Mouse (Mus musculus): Measurements from ENCODE around the gene Hsd3b1. TPM values are rescaled to one million over a fixed set of nuclear protein-coding genes. Genes with fewer than 3 reads are reported as not detected.

The Hsd3b1 gene
- polyA plus RNA-seq (2012; ENCODE audit: insufficient read depth, insufficient read length, low replicate concordance, missing spikeins) = not detected in 2 replicates

DNA sequence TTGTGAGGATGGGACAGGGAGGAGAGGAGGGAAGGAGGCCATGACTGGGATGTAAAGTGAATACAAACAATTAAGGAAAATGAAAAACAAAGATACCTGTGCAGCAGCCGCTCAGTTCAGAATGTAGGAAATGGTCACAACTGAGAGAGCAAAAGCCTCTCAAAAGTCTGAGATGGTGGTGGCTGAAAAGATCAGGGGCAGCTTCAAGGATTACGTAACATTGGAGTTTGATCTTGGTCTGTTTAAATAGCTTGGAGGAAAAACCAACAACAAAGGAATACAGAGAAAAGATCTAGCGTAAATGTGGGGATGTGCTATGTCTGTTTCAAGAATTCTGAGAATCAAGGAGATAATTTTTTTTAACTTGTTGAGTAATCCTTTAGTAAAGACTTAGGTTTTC, at the start of gene Hsd3b1:
Hsd3b1 (minus strand) TSS at position 219 of the 400 bp plus-strand sequence.
- 91% methylated on average over 3 of the region's 3 CpGs for WGBS
- TF ChIP-seq POLR2A (IDR thresholded peaks at IDR 0.05; ENCODE audit: insufficient read depth, low read depth, low read length) (no peak), CTCF (IDR thresholded peaks at IDR 0.05; ENCODE audit: insufficient read depth, low read depth, low read length) (no peak)
- H3K27ac ChIP-seq (ENCODE audit: insufficient read depth, low read depth, low read length) = no peak within 1 kb of the TSS
- no peak within 1 kb of the TSS for H3K4me3 ChIP-seq (ENCODE audit: insufficient read depth, low read depth, low read length)
- no peaks in the 10 kb centered on the region for H3K4me1 ChIP-seq (ENCODE audit: control insufficient read depth, insufficient read depth, low read length)

DNA sequence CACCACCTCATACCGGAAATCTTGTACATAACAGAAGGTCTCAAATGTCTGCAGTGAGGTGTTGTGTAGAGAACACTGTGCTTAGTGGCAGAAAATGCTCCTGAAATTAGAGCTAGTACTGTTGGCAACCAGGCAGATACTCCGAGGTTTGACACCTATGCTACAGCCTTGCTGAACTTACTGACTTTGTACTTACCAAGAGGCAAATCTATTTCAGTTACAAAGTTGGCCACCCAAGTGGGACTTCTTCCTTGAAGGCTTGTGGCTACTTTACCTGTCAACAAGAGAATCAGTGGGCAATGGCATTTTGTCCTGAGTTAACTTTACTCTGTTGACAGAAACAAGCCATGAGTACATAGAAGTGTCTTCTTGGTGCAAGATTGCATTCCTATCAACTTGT, 38.0 kb upstream of the Hsd3b1 start:
- no peak overlapping the region for H3K27ac ChIP-seq (ENCODE audit: insufficient read depth, low read depth, low read length)
- H3K4me1 ChIP-seq (ENCODE audit: control insufficient read depth, insufficient read depth, low read length) = no peaks in the 10 kb centered on the region
- TF ChIP-seq CTCF (IDR thresholded peaks at IDR 0.05; ENCODE audit: insufficient read depth, low read depth, low read length) (no peak), POLR2A (IDR thresholded peaks at IDR 0.05; ENCODE audit: insufficient read depth, low read depth, low read length) (no peak)
- WGBS = 98% methylated on average over 2 of the region's 2 CpGs
- H3K4me3 ChIP-seq (ENCODE audit: insufficient read depth, low read depth, low read length) = no peak overlapping the region

DNA sequence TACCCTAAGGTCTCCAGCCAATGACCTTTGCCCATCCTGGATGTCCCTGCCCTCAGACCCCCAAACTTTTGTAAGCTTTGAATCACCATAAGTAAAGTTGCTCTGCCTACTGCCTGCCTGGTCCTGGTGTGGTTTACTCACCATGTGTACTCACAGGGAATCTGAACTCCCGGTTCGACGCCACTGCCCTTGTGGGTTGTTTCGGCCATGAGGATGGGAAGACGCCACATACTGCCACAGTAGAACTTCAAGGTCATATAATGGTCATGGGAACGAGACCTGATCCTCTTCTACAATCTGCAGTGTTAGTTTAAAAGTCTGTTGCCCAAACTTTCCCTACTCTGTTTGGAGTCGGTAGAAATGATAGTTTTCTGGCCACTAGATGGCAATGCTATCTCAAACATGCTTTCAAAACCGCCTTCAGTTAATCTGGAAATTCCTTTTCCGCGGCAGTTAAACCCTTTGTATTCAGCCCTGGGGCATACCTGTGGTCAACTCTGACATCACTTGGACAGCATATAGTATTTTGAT, 35.5 kb upstream of the Hsd3b1 start:
- 45% methylated on average over 10 of the region's 10 CpGs for WGBS
- H3K4me3 ChIP-seq (ENCODE audit: insufficient read depth, low read depth, low read length) = no peak overlapping the region
- no peaks in the 10 kb centered on the region for H3K4me1 ChIP-seq (ENCODE audit: control insufficient read depth, insufficient read depth, low read length)
- TF ChIP-seq POLR2A (IDR thresholded peaks at IDR 0.05; ENCODE audit: insufficient read depth, low read depth, low read length) (no peak), CTCF (IDR thresholded peaks at IDR 0.05; ENCODE audit: insufficient read depth, low read depth, low read length) (no peak)
- no peak overlapping the region for H3K27ac ChIP-seq (ENCODE audit: insufficient read depth, low read depth, low read length)

DNA sequence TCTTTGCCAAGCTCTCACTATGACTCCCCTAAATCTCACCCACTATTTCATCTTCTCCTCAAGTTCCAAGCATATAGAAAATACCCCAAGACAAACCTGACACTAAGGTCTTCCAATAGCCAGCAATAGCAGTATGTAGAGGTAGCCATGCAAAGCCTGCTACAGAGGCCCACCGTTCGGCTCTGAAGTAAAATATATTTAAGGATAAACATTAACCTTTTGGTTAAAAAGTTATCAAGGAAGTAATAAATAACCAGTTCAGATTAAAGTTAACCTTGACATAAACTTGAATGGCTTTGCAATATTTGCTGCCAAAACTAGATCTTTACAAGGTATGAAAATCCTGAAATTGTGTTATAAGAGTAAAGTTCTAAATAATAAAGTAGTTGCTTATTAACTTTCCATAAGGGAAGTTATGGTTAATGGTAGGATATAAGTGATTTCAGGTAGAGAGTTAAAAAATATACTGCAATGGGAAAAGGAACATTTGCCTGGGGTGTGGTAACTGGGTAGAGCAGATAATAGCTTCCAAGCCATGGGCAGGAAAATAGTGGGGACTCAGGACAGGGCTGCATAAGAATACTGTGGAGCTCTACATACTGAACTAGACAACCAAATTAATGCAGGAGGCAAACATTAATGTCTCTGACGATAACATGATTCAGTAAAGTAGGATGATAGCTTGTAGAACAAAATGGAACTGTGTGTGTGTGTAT, 33.6 kb upstream of the Hsd3b1 start, which contains the start of gene Hao2:
Hao2 (minus strand) TSS at position 183 of the 716 bp plus-strand sequence.
- no peak for TF ChIP-seq POLR2A (IDR thresholded peaks at IDR 0.05; ENCODE audit: insufficient read depth, low read depth, low read length)
- no peak for TF ChIP-seq CTCF (IDR thresholded peaks at IDR 0.05; ENCODE audit: insufficient read depth, low read depth, low read length)
- H3K4me3 ChIP-seq (ENCODE audit: insufficient read depth, low read depth, low read length) = no peak within 1 kb of the TSS
- no peak within 1 kb of the TSS for H3K27ac ChIP-seq (ENCODE audit: insufficient read depth, low read depth, low read length)
- WGBS = 92% methylated on average over 3 of the region's 3 CpGs
- H3K4me1 ChIP-seq (ENCODE audit: control insufficient read depth, insufficient read depth, low read length) = no peaks in the 10 kb centered on the region

DNA sequence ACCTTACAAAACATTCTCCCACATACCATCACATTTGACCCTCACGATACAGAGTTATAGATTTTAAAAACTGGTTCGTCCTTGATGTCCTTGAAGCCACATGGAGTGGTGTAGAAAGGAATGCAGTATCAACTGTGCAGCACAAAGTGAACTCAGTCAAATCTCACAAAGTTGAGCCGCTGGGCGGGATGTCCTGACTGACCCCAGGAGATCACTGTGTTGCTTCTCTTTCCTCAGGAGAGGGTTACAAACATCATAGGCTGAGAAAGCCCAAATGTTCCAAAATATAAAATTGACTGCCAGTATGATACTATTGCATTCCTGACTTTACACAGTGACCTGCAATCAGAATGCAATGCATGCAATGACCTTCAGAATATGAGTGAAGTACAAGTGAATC, 30.8 kb upstream of the Hsd3b1 start:
- Histone ChIP-seq H3K27ac (ENCODE audit: insufficient read depth, low read depth, low read length) (no peak overlapping the region), H3K4me1 (ENCODE audit: control insufficient read depth, insufficient read depth, low read length) (no peaks in the 10 kb centered on the region), H3K4me3 (ENCODE audit: insufficient read depth, low read depth, low read length) (no peak overlapping the region)
- no peak for TF ChIP-seq CTCF (IDR thresholded peaks at IDR 0.05; ENCODE audit: insufficient read depth, low read depth, low read length)
- no peak for TF ChIP-seq POLR2A (IDR thresholded peaks at IDR 0.05; ENCODE audit: insufficient read depth, low read depth, low read length)
- WGBS = 92% methylated on average over 4 of the region's 4 CpGs

DNA sequence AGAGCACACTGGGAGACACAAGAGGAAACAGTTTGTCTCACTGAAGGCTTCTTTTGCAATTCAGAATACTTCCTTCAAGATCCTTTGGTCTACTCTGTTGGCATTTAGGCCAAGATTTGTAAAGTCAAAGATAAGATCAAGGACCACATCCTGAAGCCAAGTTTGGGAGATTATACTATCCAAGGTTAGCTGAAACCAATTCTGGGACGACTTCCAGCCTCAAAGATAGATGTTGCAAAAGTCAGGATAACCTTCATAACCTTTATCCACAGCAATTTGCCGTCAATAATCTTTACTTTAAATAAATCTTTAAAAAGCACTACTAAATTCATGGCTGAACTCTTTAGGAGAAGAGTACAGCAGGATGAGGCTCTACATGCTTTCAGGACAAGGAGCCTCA, 28.6 kb upstream of the Hsd3b1 start:
- 88% methylated on average over 2 of the region's 2 CpGs for WGBS
- no peak overlapping the region for H3K27ac ChIP-seq (ENCODE audit: insufficient read depth, low read depth, low read length)
- TF ChIP-seq CTCF (IDR thresholded peaks at IDR 0.05; ENCODE audit: insufficient read depth, low read depth, low read length) = no peak
- TF ChIP-seq POLR2A (IDR thresholded peaks at IDR 0.05; ENCODE audit: insufficient read depth, low read depth, low read length) = no peak
- no peaks in the 10 kb centered on the region for H3K4me1 ChIP-seq (ENCODE audit: control insufficient read depth, insufficient read depth, low read length)
- no peak overlapping the region for H3K4me3 ChIP-seq (ENCODE audit: insufficient read depth, low read depth, low read length)

DNA sequence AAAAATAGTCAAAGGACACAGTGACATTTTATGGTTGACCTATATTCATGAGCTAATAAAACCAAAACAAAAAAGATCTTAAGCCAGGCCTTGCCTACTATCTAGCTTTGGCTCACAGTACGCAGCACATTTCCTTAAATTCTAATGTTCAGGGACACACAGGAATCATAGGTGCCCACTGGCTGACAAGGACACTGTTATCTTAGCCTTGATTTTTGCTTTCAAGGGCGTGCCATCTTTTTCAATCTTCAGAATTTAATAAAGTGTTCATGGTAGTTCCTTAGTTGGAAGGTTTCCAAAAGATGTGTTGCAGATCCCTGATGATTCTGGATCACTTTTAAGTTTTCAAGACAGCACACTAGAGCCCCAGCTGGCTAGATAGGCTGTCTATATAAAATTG, 21.2 kb upstream of the Hsd3b1 start:
- TF ChIP-seq POLR2A (IDR thresholded peaks at IDR 0.05; ENCODE audit: insufficient read depth, low read depth, low read length) (no peak), CTCF (IDR thresholded peaks at IDR 0.05; ENCODE audit: insufficient read depth, low read depth, low read length) (no peak)
- Histone ChIP-seq H3K4me1 (ENCODE audit: control insufficient read depth, insufficient read depth, low read length) (no peaks in the 10 kb centered on the region), H3K4me3 (ENCODE audit: insufficient read depth, low read depth, low read length) (no peak overlapping the region), H3K27ac (ENCODE audit: insufficient read depth, low read depth, low read length) (no peak overlapping the region)
- WGBS = 92% methylated on average over 2 of the region's 2 CpGs

DNA sequence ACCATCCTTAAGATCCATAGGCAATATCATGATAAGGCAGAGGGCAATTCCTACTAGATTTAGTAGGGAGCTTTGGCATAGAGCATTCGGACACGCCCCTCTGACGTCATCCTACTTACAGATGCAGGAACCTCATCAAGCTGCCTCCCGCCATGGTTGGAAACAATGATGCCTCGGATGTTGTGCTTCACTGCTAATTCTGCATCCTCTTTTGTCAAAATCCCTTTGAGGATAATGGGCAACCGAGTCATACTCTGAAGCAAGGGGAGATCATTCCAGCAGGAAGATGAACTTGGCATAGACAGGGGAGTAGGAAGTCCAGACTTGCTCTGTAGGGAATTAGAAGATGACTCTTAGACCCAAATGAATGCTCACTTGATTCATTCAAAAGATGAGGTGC, 20.6 kb upstream of the Hsd3b1 start:
- Histone ChIP-seq H3K4me1 (ENCODE audit: control insufficient read depth, insufficient read depth, low read length) (no peaks in the 10 kb centered on the region), H3K27ac (ENCODE audit: insufficient read depth, low read depth, low read length) (no peak overlapping the region), H3K4me3 (ENCODE audit: insufficient read depth, low read depth, low read length) (no peak overlapping the region)
- 61% methylated on average over 6 of the region's 6 CpGs for WGBS
- TF ChIP-seq POLR2A (IDR thresholded peaks at IDR 0.05; ENCODE audit: insufficient read depth, low read depth, low read length) (no peak), CTCF (IDR thresholded peaks at IDR 0.05; ENCODE audit: insufficient read depth, low read depth, low read length) (no peak)

DNA sequence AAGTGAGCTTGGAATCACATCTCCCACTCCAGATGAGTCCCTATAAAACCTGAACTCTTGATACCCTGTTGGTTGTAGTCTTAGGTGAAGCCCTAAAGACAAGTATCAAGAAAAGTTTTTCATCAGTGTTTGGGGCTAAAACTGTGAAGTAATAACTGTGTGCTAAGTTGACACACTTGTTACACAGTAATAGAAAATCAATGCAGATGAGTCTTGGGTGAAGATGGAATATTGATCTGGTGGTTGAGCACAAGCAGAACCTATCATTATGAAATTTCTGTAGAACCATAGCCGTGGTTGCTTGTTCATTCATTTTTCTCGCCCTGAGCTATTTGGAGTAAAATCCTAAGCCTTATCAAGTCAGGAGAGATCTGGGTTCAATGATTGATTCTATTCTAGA, 8.6 kb upstream of the Hsd3b1 start:
- Histone ChIP-seq H3K4me3 (ENCODE audit: insufficient read depth, low read depth, low read length) (no peak overlapping the region), H3K4me1 (ENCODE audit: control insufficient read depth, insufficient read depth, low read length) (no peaks in the 10 kb centered on the region), H3K27ac (ENCODE audit: insufficient read depth, low read depth, low read length) (no peak overlapping the region)
- TF ChIP-seq CTCF (IDR thresholded peaks at IDR 0.05; ENCODE audit: insufficient read depth, low read depth, low read length) = no peak
- no peak for TF ChIP-seq POLR2A (IDR thresholded peaks at IDR 0.05; ENCODE audit: insufficient read depth, low read depth, low read length)
- 88% methylated on average over 2 of the region's 2 CpGs for WGBS

All from olfactory bulb, adult 2 months (tissue).